Mouse (Mus musculus): ENCODE results near the gene Rdh19. TPM values are rescaled to one million over a fixed set of nuclear protein-coding genes. Genes with fewer than 3 reads are reported as not detected.

Rdh19 gene
- total RNA-seq, 2 experiments from 2014 or later, result not detected

Other genes starting within 250 kb of the Rdh19 start
- 100 to 1,000 TPM; 184 to 193 TPM for gene Lrp1, start 228.8 kb upstream of the Rdh19 start, total RNA-seq (2021)
- 10 to 100 TPM; 25.9 to 27.0 TPM for gene Stat6, start 206.9 kb upstream of the Rdh19 start, total RNA-seq (2021)
- 1 to 10 TPM; 6.0 to 7.3 TPM for gene Nemp1, start 183.0 kb upstream of the Rdh19 start, total RNA-seq (2021)
- 10 to 100 TPM; 14.5 to 14.8 TPM for gene Nab2, start 181.4 kb upstream of the Rdh19 start, total RNA-seq (2021)
- gene Myo1a, start 144.8 kb upstream of the Rdh19 start, total RNA-seq (2021), result 1 to 10 TPM in 1 of 2 experiments, under 1 TPM in 1; 0.29 to 1.0 TPM
- gene Tac2, start 125.5 kb upstream of the Rdh19 start, total RNA-seq (2021), result under 1 TPM in 1 of 2 experiments, not detected in 1; 0.44 TPM
- gene Zbtb39, start 110.4 kb upstream of the Rdh19 start, total RNA-seq (2021), result 1 to 10 TPM; 6.9 to 8.2 TPM
- gene Gpr182, start 98.2 kb upstream of the Rdh19 start, total RNA-seq (2021), result under 1 TPM; 0.34 to 0.56 TPM
- under 1 TPM; 0.08 to 0.15 TPM for gene Rdh1, start 90.2 kb upstream of the Rdh19 start, total RNA-seq (2021)
- under 1 TPM in 1 of 2 experiments, not detected in 1; 0.29 TPM for gene Rdh16f1, start 90.1 kb upstream of the Rdh19 start, total RNA-seq (2021)
- under 1 TPM in 1 of 2 experiments, not detected in 1; 0.34 TPM for gene Rdh9, start 73.5 kb upstream of the Rdh19 start, total RNA-seq (2021)
- gene Rdh16, start 48.8 kb upstream of the Rdh19 start, total RNA-seq (2021), result under 1 TPM in 1 of 2 experiments, not detected in 1; 0.12 TPM
- gene Rdh16f2, start 16.5 kb downstream of the Rdh19 start, total RNA-seq (2021), result not detected
- gene Rdh7, start 38.9 kb downstream of the Rdh19 start, total RNA-seq (2021), result under 1 TPM in 1 of 2 experiments, not detected in 1; 0.52 TPM
- not detected for gene Sdr9c7, start 48.6 kb downstream of the Rdh19 start, total RNA-seq (2021)
- gene Hsd17b6, start 157.7 kb downstream of the Rdh19 start, total RNA-seq (2021), result under 1 TPM in 1 of 2 experiments, not detected in 1; 0.44 TPM
- 10 to 100 TPM; 15.4 to 15.5 TPM for gene Prim1, start 165.2 kb downstream of the Rdh19 start, total RNA-seq (2021)
- 100 to 1,000 TPM; 673 TPM for gene Naca, start 185.6 kb downstream of the Rdh19 start, total RNA-seq (2021)
- 100 to 1,000 TPM; 108 to 110 TPM for gene Ptges3, start 209.0 kb downstream of the Rdh19 start, total RNA-seq (2021)
- gene Atp5b, start 233.3 kb downstream of the Rdh19 start, total RNA-seq (2021), result 1,000 to 10,000 TPM; 3,386 to 3,414 TPM
- gene Baz2a, start 241.6 kb downstream of the Rdh19 start, total RNA-seq (2021), result 10 to 100 TPM; 24.4 to 24.8 TPM

Data from gastrocnemius, postnatal 4 days (tissue).